Mouse (Mus musculus): ENCODE results near the gene Nxph1. TPM values are rescaled to one million over a fixed set of nuclear protein-coding genes. Genes with fewer than 3 reads are reported as not detected.
A peak's percentile ranks its signal among the peaks of the same experiment; 100 is the strongest.

The Nxph1 gene
- total and polyA plus RNA-seq, 3 experiments, result not detected

DNA sequence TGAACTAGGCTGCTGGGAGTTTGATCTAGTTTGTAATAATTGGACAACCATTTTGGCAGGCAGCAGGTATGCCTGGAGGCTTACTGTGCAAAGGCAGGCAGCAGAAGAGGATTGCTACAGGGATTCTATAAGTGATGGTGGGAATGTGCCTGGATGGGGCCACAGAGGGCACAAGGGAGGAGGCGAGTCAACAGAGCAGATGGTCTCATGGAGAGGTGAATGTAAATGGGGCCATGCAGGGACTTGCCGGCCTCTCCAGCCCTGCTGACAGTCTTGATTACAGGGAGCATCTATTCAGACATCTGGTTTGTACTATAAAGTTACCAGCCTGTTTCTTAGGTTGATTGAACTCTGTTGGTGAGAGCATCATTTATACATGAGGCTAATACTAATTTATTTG lies 98.6 kb downstream of the Nxph1 start:
- Histone ChIP-seq H3K4me1 (ENCODE audit: control insufficient read depth in 1 of 2, insufficient read depth in 2 of 2, low read length in 2 of 2) (no peaks in the 10 kb centered on the region), H3K9me3 (replicated peaks; ENCODE audit: insufficient read depth, low read length) (no peaks in the 10 kb centered on the region), H3K9ac (ENCODE audit: control insufficient read depth, low read depth, low read length, poor library complexity, severe bottlenecking) (no peak overlapping the region), H3K27ac (ENCODE audit: control insufficient read depth, low read depth, low read length) (no peak overlapping the region), H3K79me2 (ENCODE audit: control insufficient read depth, insufficient read depth, low read length, poor library complexity) (no peaks in the 10 kb centered on the region), H3K4me3 (ENCODE audit: control insufficient read depth in 1 of 2, insufficient read depth in 1 of 2, low read depth in 2 of 2, low read length in 2 of 2) (no peak overlapping the region), H3K36me3 (ENCODE audit: control insufficient read depth in 1 of 2, insufficient read depth in 2 of 2, low read length in 2 of 2) (no peaks in the 10 kb centered on the region), H3K27me3 (ENCODE audit: control insufficient read depth in 1 of 2, insufficient read depth in 2 of 2, low read length in 2 of 2) (no peaks in the 10 kb centered on the region)
- TF ChIP-seq POLR2AphosphoS2 (IDR thresholded peaks at IDR 0.05; ENCODE audit: low read length) (no peak), NELFE (IDR thresholded peaks at IDR 0.05; ENCODE audit: low read depth, low read length) (no peak), MYC (IDR thresholded peaks at IDR 0.05; ENCODE audit: low read depth, low read length) (no peak), RAD21 (IDR thresholded peaks at IDR 0.05; ENCODE audit: low read depth, low read length) (no peak), RCOR1 (IDR thresholded peaks at IDR 0.05; ENCODE audit: low read depth, low read length) (no peak), TCF12 (IDR thresholded peaks at IDR 0.05; ENCODE audit: low read depth, low read length) (no peak), MAX (IDR thresholded peaks at IDR 0.05; ENCODE audit: low read length) (no peak), HCFC1 (IDR thresholded peaks at IDR 0.05; ENCODE audit: low read depth, low read length) (no peak), MEF2A (IDR thresholded peaks at IDR 0.05; ENCODE audit: extremely low read depth, insufficient replicate concordance, low read depth, low read length, poor library complexity, severe bottlenecking) (no peak), SIN3A (IDR thresholded peaks at IDR 0.05; ENCODE audit: low read length) (no peak), MYB (IDR thresholded peaks at IDR 0.05; ENCODE audit: low read depth, low read length) (no peak), CHD1 (IDR thresholded peaks at IDR 0.05; ENCODE audit: low read depth, low read length) (no peak), POLR2A (IDR thresholded peaks at IDR 0.05; ENCODE audit: control insufficient read depth in 1 of 2, insufficient read depth in 1 of 2, low read depth in 1 of 2, low read length in 2 of 2, poor library complexity in 1 of 2) (no peak), MXI1 (IDR thresholded peaks at IDR 0.05; ENCODE audit: low read depth, low read length) (no peak), MAFK (IDR thresholded peaks at IDR 0.05; ENCODE audit: borderline replicate concordance, low read depth, low read length) (no peak), TBP (IDR thresholded peaks at IDR 0.05; ENCODE audit: low read depth, low read length) (no peak), SMC3 (IDR thresholded peaks at IDR 0.05; ENCODE audit: low read depth, low read length) (no peak)
- no peak for DNase-seq (ENCODE audit: low read depth, low spot score)

GRCm38 (mm10) chr6:9061261-9062105 lies 113.3 kb downstream of the Nxph1 start:
- no peak for DNase-seq (ENCODE audit: low read depth, low spot score)
- no peak for TF ChIP-seq EP300 (IDR thresholded peaks at IDR 0.05; ENCODE audit: low read depth in 1 of 2, low read length in 2 of 2)
- peak; percentile 57; the same call in 1 of the 2 replicates for TF ChIP-seq MAFK (IDR thresholded peaks at IDR 0.05; ENCODE audit: borderline replicate concordance, low read depth, low read length)
- TF ChIP-seq CHD1 (IDR thresholded peaks at IDR 0.05; ENCODE audit: low read depth, low read length), result no peak
- TF ChIP-seq USF2 (IDR thresholded peaks at IDR 0.05; ENCODE audit: borderline replicate concordance in 1 of 2, insufficient read depth in 1 of 2, low read depth in 1 of 2, low read length in 2 of 2), result no peak
- TF ChIP-seq ZC3H11A (IDR thresholded peaks at IDR 0.05; ENCODE audit: low read depth, low read length), result no peak
- no peak for TF ChIP-seq CHD2 (IDR thresholded peaks at IDR 0.05; ENCODE audit: low read length)
- H3K27me3 ChIP-seq (ENCODE audit: control insufficient read depth in 1 of 2, insufficient read depth in 2 of 2, low read length in 2 of 2), result no peaks in the 10 kb centered on the region
- H3K4me1 ChIP-seq (ENCODE audit: control insufficient read depth in 1 of 2, insufficient read depth in 2 of 2, low read length in 2 of 2), result no peaks in the 10 kb centered on the region
- H3K9me3 ChIP-seq (replicated peaks; ENCODE audit: insufficient read depth, low read length), result no peaks in the 10 kb centered on the region
- H3K9ac ChIP-seq (ENCODE audit: control insufficient read depth, low read depth, low read length, poor library complexity, severe bottlenecking), result no peak overlapping the region
- H3K79me2 ChIP-seq (ENCODE audit: control insufficient read depth, insufficient read depth, low read length, poor library complexity), result no peaks in the 10 kb centered on the region
- no peak overlapping the region for H3K4me3 ChIP-seq (ENCODE audit: control insufficient read depth in 1 of 2, insufficient read depth in 1 of 2, low read depth in 2 of 2, low read length in 2 of 2)
- H3K27ac ChIP-seq (ENCODE audit: control insufficient read depth, low read depth, low read length), result no peak overlapping the region
- no peaks in the 10 kb centered on the region for H3K36me3 ChIP-seq (ENCODE audit: control insufficient read depth in 1 of 2, insufficient read depth in 2 of 2, low read length in 2 of 2)

Measured in MEL (cell line).